Mouse (Mus musculus) thymus, adult 2 months (tissue): Measurements from ENCODE around the gene Fbxo30.

Experiments used
- CTCF ChIP-seq: fragments of 200-500 bp; IDR thresholded peaks from 2 replicates; pipeline ENCODE4 v1.5.1; 2012; ENCODE audit warnings: mild to moderate bottlenecking, control low read depth, low read length, moderate library complexity, borderline replicate concordance; ENCODE audit not compliant: control insufficient read depth, poor library complexity, insufficient read depth; ENCODE audit errors: extremely low read depth
- POLR2A ChIP-seq: fragments of 200-500 bp; IDR thresholded peaks from 2 replicates; pipeline ENCODE4 v1.6.1; 2012; ENCODE audit warnings: mild to moderate bottlenecking, low read length, control low read depth, moderate library complexity; ENCODE audit not compliant: control insufficient read depth, poor library complexity, insufficient read depth; ENCODE audit errors: extremely low read depth

DNA sequence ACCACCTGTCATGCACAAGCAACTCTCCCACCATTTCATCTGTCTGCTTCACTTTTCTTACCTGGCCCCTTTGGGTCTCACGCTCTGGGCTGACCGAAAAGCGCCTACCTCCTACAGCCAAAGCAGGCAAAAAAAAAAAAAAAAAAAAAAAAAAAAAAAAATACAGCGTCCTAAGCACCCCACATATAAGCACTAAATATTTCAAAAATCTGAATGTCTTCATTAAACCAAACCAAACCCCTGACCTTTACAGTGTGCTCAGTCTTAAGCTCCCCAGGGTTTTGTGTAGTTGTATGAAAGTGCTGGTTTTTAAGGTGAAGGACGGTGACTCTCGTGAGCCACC, 924 bp upstream of the Fbxo30 start:
- no peak for TF ChIP-seq CTCF
- TF ChIP-seq POLR2A: no peak
